Mouse (Mus musculus): Measurements from ENCODE around the gene Inhbe.
"Not testable (repeated sequence)": the region's sequence is repeated elsewhere in the genome, so short reads cannot be mapped to it uniquely, and the experiment has no call there.

Gene Inhbe

GRCm38 (mm10) chr10:127323131-127323855, 30.9 kb downstream of the Inhbe start:
- DNase-seq (ENCODE audit: low read depth, low spot score): no peak

DNA sequence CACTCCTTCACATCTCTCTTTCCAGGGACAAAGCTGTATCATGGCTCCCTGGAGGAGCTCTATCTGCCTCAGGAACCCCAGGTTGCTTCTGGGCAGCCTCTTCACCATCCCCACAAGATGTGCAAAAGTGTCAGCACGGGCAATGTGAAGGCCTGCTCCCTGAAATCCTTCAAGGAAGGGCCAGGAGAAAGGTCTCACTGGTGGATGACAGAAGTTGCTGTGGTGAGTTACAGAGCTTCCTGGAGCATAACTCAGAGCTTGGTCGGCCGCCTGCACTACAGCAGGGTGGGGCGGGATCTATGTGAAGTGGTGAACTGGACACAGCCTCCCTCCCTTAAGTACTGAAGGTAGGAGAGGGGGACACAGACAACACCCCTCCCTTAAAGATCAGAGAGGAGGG, 31.5 kb downstream of the Inhbe start:
- no peak for DNase-seq (ENCODE audit: low read depth, low spot score)

DNA sequence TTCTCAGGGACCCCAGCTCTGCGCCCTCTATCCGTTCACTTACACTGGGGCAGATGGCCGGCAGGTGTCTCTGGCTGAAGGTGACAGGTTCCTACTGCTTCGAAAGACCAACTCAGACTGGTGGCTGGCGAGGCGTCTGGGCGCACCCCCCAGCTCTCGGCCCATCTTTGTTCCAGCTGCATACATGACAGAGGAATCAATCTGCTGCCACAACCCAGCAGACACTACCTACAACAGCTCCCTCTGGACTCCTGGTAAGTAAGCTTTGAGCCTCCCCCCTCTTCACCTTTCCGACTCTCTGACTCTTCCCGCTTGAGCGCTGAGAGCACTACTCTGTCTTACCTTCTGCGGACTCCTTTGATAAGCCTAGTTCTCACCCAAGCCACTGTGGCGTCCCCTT, 32.0 kb downstream of the Inhbe start:
- no peak for DNase-seq (ENCODE audit: low read depth, low spot score)

DNA sequence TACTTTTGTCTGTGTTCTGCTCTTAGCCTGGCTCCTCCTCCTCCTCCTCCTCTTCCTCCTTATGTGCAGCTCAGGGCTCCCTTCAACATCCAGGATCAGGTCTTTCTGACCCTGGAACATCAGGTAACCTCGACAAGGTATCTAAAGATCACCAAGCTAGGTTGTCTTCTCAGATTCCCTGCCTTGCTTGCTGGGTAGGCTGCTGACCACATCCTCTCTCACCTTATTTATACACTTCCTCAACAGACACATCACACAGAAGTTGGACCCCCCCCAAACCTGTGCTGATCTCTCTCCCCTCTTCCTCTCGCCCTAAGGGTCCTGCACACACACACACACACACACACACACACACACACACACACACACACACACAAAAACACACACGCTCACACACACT, 32.6 kb downstream of the Inhbe start, which contains the start of gene Arhgap9:
Arhgap9 (plus strand) TSS at position 344 of the 400 bp plus-strand sequence.
- DNase-seq (ENCODE audit: low read depth, low spot score): no peak

DNA sequence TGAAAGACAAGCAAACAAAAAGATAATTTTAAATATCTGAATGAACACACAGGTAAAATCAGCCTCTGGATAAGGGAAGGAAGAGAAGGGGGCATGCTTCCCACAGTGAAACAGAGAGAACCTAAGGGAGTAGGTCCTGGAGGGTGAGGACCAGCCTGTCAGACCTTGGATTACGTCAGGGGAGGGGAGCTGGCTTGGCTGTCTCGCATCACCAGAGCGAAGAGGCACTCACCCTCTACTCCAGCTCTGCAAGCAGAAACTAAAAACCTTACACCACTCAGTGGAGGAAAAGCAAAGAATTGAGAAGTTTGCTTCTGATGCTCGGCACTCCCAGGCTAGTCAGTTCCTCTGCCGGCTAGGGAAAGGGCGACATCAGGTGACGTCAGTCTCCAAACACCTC, 34.2 kb downstream of the Inhbe start:
- no peak for DNase-seq (ENCODE audit: low read depth, low spot score)

DNA sequence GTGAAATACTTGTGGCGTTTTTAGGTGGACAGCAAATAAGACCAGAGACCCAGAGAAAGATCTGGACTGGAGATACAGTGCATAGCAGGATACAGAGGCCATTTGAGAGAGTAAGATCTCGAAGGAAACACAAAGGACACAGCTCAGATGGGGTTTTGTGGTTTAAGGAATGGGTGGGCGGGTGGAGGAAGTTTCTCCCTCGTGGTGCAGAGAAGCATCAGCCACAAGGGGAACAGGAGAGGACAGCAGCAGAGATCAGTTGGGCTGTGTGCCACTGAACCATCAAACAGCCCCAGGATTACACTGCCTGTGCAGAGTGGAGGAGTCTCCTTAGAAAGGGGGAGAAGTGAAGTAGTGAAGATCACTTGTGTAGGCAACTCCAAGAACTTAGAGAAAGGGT, 36.2 kb downstream of the Inhbe start:
- no peak for DNase-seq (ENCODE audit: low read depth, low spot score)

- no peak for DNase-seq (ENCODE audit: low read depth, low spot score)
Observed at GRCm38 (mm10) chr10:127317277-127317676, 36.9 kb downstream of the Inhbe start.

- DNase-seq (ENCODE audit: low read depth, low spot score): not testable (repeated sequence)
Observed at GRCm38 (mm10) chr10:127314950-127315349, 39.3 kb downstream of the Inhbe start.

- not testable (repeated sequence) for DNase-seq (ENCODE audit: low read depth, low spot score)
Observed at GRCm38 (mm10) chr10:127313516-127313915, 40.7 kb downstream of the Inhbe start.

- no peak for DNase-seq (ENCODE audit: low read depth, low spot score)
Observed at GRCm38 (mm10) chr10:127312858-127313257, 41.4 kb downstream of the Inhbe start.

DNA sequence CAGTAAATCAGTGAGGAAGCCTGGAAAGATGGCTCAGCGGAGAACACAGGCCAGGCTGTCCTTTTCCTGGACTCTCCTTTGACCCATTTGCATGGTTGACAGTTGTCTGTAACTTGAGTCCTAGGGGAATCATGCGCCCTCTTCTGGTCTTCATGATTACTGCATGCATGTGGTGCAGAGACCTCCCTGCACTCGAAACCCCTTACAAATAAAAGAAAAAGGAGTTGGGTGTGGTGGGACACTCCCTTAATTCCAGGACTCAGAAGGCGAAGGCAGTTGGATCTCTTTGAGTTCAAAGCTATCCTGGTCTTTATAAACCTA, 41.9 kb downstream of the Inhbe start:
- peak; percentile 54 for DNase-seq (ENCODE audit: low read depth, low spot score)

- DNase-seq (ENCODE audit: low read depth, low spot score): peak; percentile 97
Observed at GRCm38 (mm10) chr10:127311476-127312355, 42.5 kb downstream of the Inhbe start, which contains the start of gene Mars. TSS of gene Mars (minus strand) at chr10:127311786.

DNA sequence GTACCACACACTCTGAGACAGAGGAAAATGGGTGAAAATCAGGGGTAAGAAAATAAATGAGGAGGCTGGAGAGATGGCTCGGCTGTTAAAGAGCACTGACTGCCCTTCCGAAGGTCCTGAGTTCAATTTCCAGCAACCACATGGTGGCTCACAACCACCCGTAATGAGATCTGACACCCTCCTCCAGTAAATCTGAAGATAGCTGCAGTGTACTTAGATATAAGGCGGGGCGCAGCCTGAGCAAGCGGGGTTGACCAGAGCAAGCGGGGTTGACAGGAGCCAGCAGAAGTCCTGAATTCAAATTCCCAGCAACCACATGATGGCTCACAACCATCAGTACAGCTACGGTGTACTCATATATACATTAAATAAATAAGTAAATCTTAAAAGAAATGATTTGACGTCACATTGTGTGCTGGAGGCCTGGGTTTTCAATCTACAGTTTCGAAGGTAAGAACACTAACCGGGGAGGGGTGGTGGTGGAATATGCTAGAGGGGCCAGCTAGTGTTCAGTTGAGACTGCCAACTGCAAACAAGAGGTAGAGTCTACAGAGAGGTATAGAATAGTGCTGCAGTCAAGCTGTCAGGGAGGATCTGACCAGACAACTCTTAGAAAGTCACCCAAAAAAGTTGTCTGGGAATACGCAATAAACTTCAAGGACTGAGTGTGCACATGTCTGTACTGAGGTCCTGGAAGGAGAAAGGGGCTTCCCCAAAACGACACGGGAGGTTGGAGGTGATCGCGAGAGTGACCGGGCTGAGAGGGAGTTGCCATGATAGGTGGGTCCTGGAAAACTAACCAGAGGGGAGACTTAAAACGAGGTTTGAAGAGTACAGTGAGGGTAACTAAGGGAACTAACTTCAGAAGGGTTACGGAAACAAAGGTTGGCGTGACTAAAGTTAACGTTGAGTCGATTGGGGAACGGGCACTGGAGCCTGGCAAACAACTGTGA, 43.4 kb downstream of the Inhbe start:
- DNase-seq (ENCODE audit: low read depth, low spot score): no peak

GRCm38 (mm10) chr10:127309167-127309566, 45.0 kb downstream of the Inhbe start:
- DNase-seq (ENCODE audit: low read depth, low spot score): not testable (repeated sequence)

- no peak for DNase-seq (ENCODE audit: low read depth, low spot score)
Observed at GRCm38 (mm10) chr10:127303136-127303535, 51.1 kb downstream of the Inhbe start.

DNA sequence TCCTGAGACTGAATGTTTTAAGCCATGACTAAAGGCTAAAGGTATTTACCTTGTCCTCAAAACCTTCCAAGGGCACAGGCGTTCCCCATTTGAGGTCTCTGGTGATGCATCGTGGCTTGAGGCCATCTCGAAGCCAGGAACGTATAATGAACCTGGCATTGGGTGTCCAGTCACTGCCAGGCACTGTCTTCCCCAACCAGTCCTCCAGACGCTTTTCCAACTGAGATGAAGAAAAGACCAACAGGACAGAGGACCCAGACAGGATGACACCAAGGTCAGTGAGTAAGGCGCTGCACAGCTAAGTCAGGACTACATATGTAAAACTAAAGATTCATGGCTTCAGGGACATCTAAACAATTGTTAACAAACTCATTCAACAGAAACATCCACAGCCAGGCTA, 53.9 kb downstream of the Inhbe start:
- DNase-seq (ENCODE audit: low read depth, low spot score): no peak
